Mouse (Mus musculus): ENCODE data around the gene Psmg4. TPM values are rescaled to one million over a fixed set of nuclear protein-coding genes. Genes with fewer than 3 reads are reported as not detected.

Psmg4 gene
- polyA plus RNA-seq, 1 experiment = 3.3 TPM

GRCm38 (mm10) chr13:34174025-34174424, 11.3 kb downstream of the Psmg4 start:
- TF ChIP-seq TAL1 (IDR thresholded peaks at IDR 0.05; ENCODE audit: low read length) = no peak
- TF ChIP-seq GATA1 (IDR thresholded peaks at IDR 0.05; ENCODE audit: low read length) = no peak
- no peaks in the 10 kb centered on the region for H3K4me1 ChIP-seq (ENCODE audit: control insufficient read depth)
- H3K9me3 ChIP-seq (ENCODE audit: control insufficient read depth, low read length) = no peaks in the 10 kb centered on the region
- H3K36me3 ChIP-seq (ENCODE audit: control insufficient read depth) = peaks cover 20% of the 10 kb centered on the region
- H3K27me3 ChIP-seq (ENCODE audit: control insufficient read depth) = no peaks in the 10 kb centered on the region
- H3K4me3 ChIP-seq (replicated peaks) = no peak overlapping the region

- no peaks in the 10 kb centered on the region for H3K4me1 ChIP-seq (ENCODE audit: control insufficient read depth)
- no peaks in the 10 kb centered on the region for H3K27me3 ChIP-seq (ENCODE audit: control insufficient read depth)
- H3K9me3 ChIP-seq (ENCODE audit: control insufficient read depth, low read length) = no peaks in the 10 kb centered on the region
- TF ChIP-seq TAL1 (IDR thresholded peaks at IDR 0.05; ENCODE audit: low read length) (no peak), GATA1 (IDR thresholded peaks at IDR 0.05; ENCODE audit: low read length) (no peak; the same call in 1 of the 2 replicates)
- no peak overlapping the region for H3K4me3 ChIP-seq (replicated peaks)
- H3K36me3 ChIP-seq (ENCODE audit: control insufficient read depth) = peaks cover 92% of the 10 kb centered on the region
Observed at GRCm38 (mm10) chr13:34181624-34182023, 18.9 kb downstream of the Psmg4 start.

GRCm38 (mm10) chr13:34185371-34185770, 22.6 kb downstream of the Psmg4 start:
- no peaks in the 10 kb centered on the region for H3K4me1 ChIP-seq (ENCODE audit: control insufficient read depth)
- H3K4me3 ChIP-seq (replicated peaks) = no peak overlapping the region
- TF ChIP-seq TAL1 (IDR thresholded peaks at IDR 0.05; ENCODE audit: low read length) = no peak
- TF ChIP-seq GATA1 (IDR thresholded peaks at IDR 0.05; ENCODE audit: low read length) = no peak
- no peaks in the 10 kb centered on the region for H3K9me3 ChIP-seq (ENCODE audit: control insufficient read depth, low read length)
- peaks cover 100% of the 10 kb centered on the region for H3K36me3 ChIP-seq (ENCODE audit: control insufficient read depth)
- no peaks in the 10 kb centered on the region for H3K27me3 ChIP-seq (ENCODE audit: control insufficient read depth)

- peaks cover 100% of the 10 kb centered on the region for H3K36me3 ChIP-seq (ENCODE audit: control insufficient read depth)
- no peaks in the 10 kb centered on the region for H3K27me3 ChIP-seq (ENCODE audit: control insufficient read depth)
- no peak overlapping the region for H3K4me3 ChIP-seq (replicated peaks)
Observed at GRCm38 (mm10) chr13:34187571-34187970, 24.8 kb downstream of the Psmg4 start.

GRCm38 (mm10) chr13:34192414-34193191, 29.8 kb downstream of the Psmg4 start:
- no peaks in the 10 kb centered on the region for H3K9me3 ChIP-seq (ENCODE audit: control insufficient read depth, low read length)
- TF ChIP-seq GATA1 (IDR thresholded peaks at IDR 0.05; ENCODE audit: low read length) = no peak
- no peak for TF ChIP-seq TAL1 (IDR thresholded peaks at IDR 0.05; ENCODE audit: low read length)
- no peaks in the 10 kb centered on the region for H3K4me1 ChIP-seq (ENCODE audit: control insufficient read depth)
- H3K27me3 ChIP-seq (ENCODE audit: control insufficient read depth) = no peaks in the 10 kb centered on the region
- H3K4me3 ChIP-seq (replicated peaks) = no peak overlapping the region
- peaks cover 100% of the 10 kb centered on the region for H3K36me3 ChIP-seq (ENCODE audit: control insufficient read depth)

More at GRCm38 (mm10) chr13:34187571-34187970, 24.8 kb downstream of the Psmg4 start:
- H3K9me3 ChIP-seq (ENCODE audit: control insufficient read depth, low read length) = no peaks in the 10 kb centered on the region
- no peak for TF ChIP-seq GATA1 (IDR thresholded peaks at IDR 0.05; ENCODE audit: low read length)
- no peak for TF ChIP-seq TAL1 (IDR thresholded peaks at IDR 0.05; ENCODE audit: low read length)
- no peaks in the 10 kb centered on the region for H3K4me1 ChIP-seq (ENCODE audit: control insufficient read depth)

- H3K36me3 ChIP-seq (ENCODE audit: control insufficient read depth) = peaks cover 100% of the 10 kb centered on the region
- H3K9me3 ChIP-seq (ENCODE audit: control insufficient read depth, low read length) = no peaks in the 10 kb centered on the region
- H3K4me1 ChIP-seq (ENCODE audit: control insufficient read depth) = no peaks in the 10 kb centered on the region
- no peak overlapping the region for H3K4me3 ChIP-seq (replicated peaks)
- no peak for TF ChIP-seq TAL1 (IDR thresholded peaks at IDR 0.05; ENCODE audit: low read length)
- no peak for TF ChIP-seq GATA1 (IDR thresholded peaks at IDR 0.05; ENCODE audit: low read length)
- no peaks in the 10 kb centered on the region for H3K27me3 ChIP-seq (ENCODE audit: control insufficient read depth)
Observed at GRCm38 (mm10) chr13:34193384-34193783, 30.6 kb downstream of the Psmg4 start.

- Histone ChIP-seq H3K36me3 (ENCODE audit: control insufficient read depth) (peaks cover 100% of the 10 kb centered on the region), H3K4me3 (replicated peaks) (no peak overlapping the region), H3K27me3 (ENCODE audit: control insufficient read depth) (no peaks in the 10 kb centered on the region), H3K9me3 (ENCODE audit: control insufficient read depth, low read length) (no peaks in the 10 kb centered on the region), H3K4me1 (ENCODE audit: control insufficient read depth) (no peaks in the 10 kb centered on the region)
- TF ChIP-seq TAL1 (IDR thresholded peaks at IDR 0.05; ENCODE audit: low read length) (no peak), GATA1 (IDR thresholded peaks at IDR 0.05; ENCODE audit: low read length) (no peak)
Observed at GRCm38 (mm10) chr13:34195676-34196075, 32.9 kb downstream of the Psmg4 start.

- no peaks in the 10 kb centered on the region for H3K9me3 ChIP-seq (ENCODE audit: control insufficient read depth, low read length)
- no peak overlapping the region for H3K4me3 ChIP-seq (replicated peaks)
- peaks cover 94% of the 10 kb centered on the region for H3K36me3 ChIP-seq (ENCODE audit: control insufficient read depth)
- TF ChIP-seq GATA1 (IDR thresholded peaks at IDR 0.05; ENCODE audit: low read length) = no peak
- TF ChIP-seq TAL1 (IDR thresholded peaks at IDR 0.05; ENCODE audit: low read length) = no peak
- H3K27me3 ChIP-seq (ENCODE audit: control insufficient read depth) = no peaks in the 10 kb centered on the region
- no peaks in the 10 kb centered on the region for H3K4me1 ChIP-seq (ENCODE audit: control insufficient read depth)
Observed at GRCm38 (mm10) chr13:34205216-34205615, 42.5 kb downstream of the Psmg4 start.

- no peaks in the 10 kb centered on the region for H3K9me3 ChIP-seq (ENCODE audit: control insufficient read depth, low read length)
- no peaks in the 10 kb centered on the region for H3K27me3 ChIP-seq (ENCODE audit: control insufficient read depth)
- no peak overlapping the region for H3K4me3 ChIP-seq (replicated peaks)
- no peak for TF ChIP-seq TAL1 (IDR thresholded peaks at IDR 0.05; ENCODE audit: low read length)
- no peak for TF ChIP-seq GATA1 (IDR thresholded peaks at IDR 0.05; ENCODE audit: low read length)
- H3K4me1 ChIP-seq (ENCODE audit: control insufficient read depth) = no peaks in the 10 kb centered on the region
- peaks cover 94% of the 10 kb centered on the region for H3K36me3 ChIP-seq (ENCODE audit: control insufficient read depth)
Observed at GRCm38 (mm10) chr13:34207714-34208470, 45.1 kb downstream of the Psmg4 start.

Data from erythroblast, embryonic 14.5 days (primary cell).